Mouse (Mus musculus): ENCODE data around the gene Ankrd40. TPM values are rescaled to one million over a fixed set of nuclear protein-coding genes. Genes with fewer than 3 reads are reported as not detected.

Ankrd40 gene
- polyA plus RNA-seq, 1 experiment from 2014 or later, result 5.5 TPM

GRCm38 (mm10) chr11:94385977-94386771 lies 58.4 kb downstream of the Ankrd40 start:
- 6% methylated on average over 12 of the region's 12 CpGs for WGBS (ENCODE audit: insufficient replicate concordance)
- no peak overlapping the region; the same call in 1 of the 2 replicates for H3K9ac ChIP-seq
- no peaks in the 10 kb centered on the region for H3K36me3 ChIP-seq
- ATAC-seq (ENCODE audit: low read depth) (peak; percentile 50), DNase-seq (no peak)
- H3K9me3 ChIP-seq (replicated peaks), result no peaks in the 10 kb centered on the region
- no peak overlapping the region for H3K4me3 ChIP-seq (replicated peaks)
- peaks cover 14% of the 10 kb centered on the region for H3K27me3 ChIP-seq
- H3K4me2 ChIP-seq, result no peak overlapping the region
- peak overlapping the region; percentile 16; the same call in 1 of the 2 replicates for H3K27ac ChIP-seq
- H3K4me1 ChIP-seq (replicated peaks), result peaks cover 13% of the 10 kb centered on the region; the same call in 1 of the 2 replicates

- Histone ChIP-seq H3K4me3 (replicated peaks) (no peak overlapping the region), H3K4me1 (replicated peaks) (peaks cover 17% of the 10 kb centered on the region), H3K9ac (no peak overlapping the region), H3K27ac (no peak overlapping the region), H3K27me3 (peaks cover 28% of the 10 kb centered on the region), H3K9me3 (replicated peaks) (no peaks in the 10 kb centered on the region), H3K36me3 (no peaks in the 10 kb centered on the region), H3K4me2 (no peak overlapping the region)
- DNase-seq (no peak), ATAC-seq (ENCODE audit: low read depth) (no peak)
- WGBS (ENCODE audit: insufficient replicate concordance), result 54% methylated on average over 4 of the region's 4 CpGs
These were observed 60.0 kb downstream of the Ankrd40 start for GRCm38 (mm10) chr11:94387756-94388155.

GRCm38 (mm10) chr11:94389021-94389420 lies 61.2 kb downstream of the Ankrd40 start:
- WGBS (ENCODE audit: insufficient replicate concordance), result 57% methylated on average over 4 of the region's 4 CpGs
- ATAC-seq (ENCODE audit: low read depth) (no peak), DNase-seq (no peak)
- no peaks in the 10 kb centered on the region for H3K36me3 ChIP-seq
- no peak overlapping the region for H3K27ac ChIP-seq
- H3K27me3 ChIP-seq, result peaks cover 39% of the 10 kb centered on the region
- H3K4me2 ChIP-seq, result no peak overlapping the region
- peaks cover 17% of the 10 kb centered on the region for H3K4me1 ChIP-seq (replicated peaks)
- H3K4me3 ChIP-seq (replicated peaks), result no peak overlapping the region
- H3K9ac ChIP-seq, result no peak overlapping the region
- H3K9me3 ChIP-seq (replicated peaks), result no peaks in the 10 kb centered on the region

GRCm38 (mm10) chr11:94389724-94390396 lies 62.1 kb downstream of the Ankrd40 start:
- peaks cover 43% of the 10 kb centered on the region for H3K27me3 ChIP-seq
- no peak overlapping the region for H3K27ac ChIP-seq
- H3K9me3 ChIP-seq (replicated peaks), result no peaks in the 10 kb centered on the region
- no peak overlapping the region for H3K4me3 ChIP-seq (replicated peaks)
- DNase-seq (no peak), ATAC-seq (ENCODE audit: low read depth) (no peak)
- no peak overlapping the region for H3K4me2 ChIP-seq
- H3K36me3 ChIP-seq, result no peaks in the 10 kb centered on the region
- H3K4me1 ChIP-seq (replicated peaks), result peaks cover 17% of the 10 kb centered on the region
- H3K9ac ChIP-seq, result no peak overlapping the region
- 72% methylated on average over 6 of the region's 6 CpGs for WGBS (ENCODE audit: insufficient replicate concordance)

- H3K9me3 ChIP-seq (replicated peaks), result no peaks in the 10 kb centered on the region
- peaks cover 13% of the 10 kb centered on the region for H3K4me1 ChIP-seq (replicated peaks)
- DNase-seq (no peak), ATAC-seq (ENCODE audit: low read depth) (no peak)
- no peak overlapping the region for H3K27ac ChIP-seq
- no peak overlapping the region for H3K4me3 ChIP-seq (replicated peaks)
- H3K4me2 ChIP-seq, result no peak overlapping the region
- H3K36me3 ChIP-seq, result no peaks in the 10 kb centered on the region
- H3K9ac ChIP-seq, result no peak overlapping the region
- peaks cover 43% of the 10 kb centered on the region for H3K27me3 ChIP-seq
- 73% methylated on average over 6 of the region's 6 CpGs for WGBS (ENCODE audit: insufficient replicate concordance)
These were observed 63.0 kb downstream of the Ankrd40 start for GRCm38 (mm10) chr11:94390825-94391224.

Other genes with a start within 250 kb of the Ankrd40 start
- 9.5 and 12.4 TPM in 2 replicates for gene Tob1, start 116.5 kb upstream of the Ankrd40 start, polyA plus RNA-seq (2015; fragmentation: Nextera tagmentation; extraction: Ambion mirVana)
- gene Wfikkn2, start 82.0 kb upstream of the Ankrd40 start, polyA plus RNA-seq (2015; fragmentation: Nextera tagmentation; extraction: Ambion mirVana), result 0.22 and 0.23 TPM in 2 replicates
- gene Gm21885, start 46.1 kb upstream of the Ankrd40 start, polyA plus RNA-seq (2015; fragmentation: Nextera tagmentation; extraction: Ambion mirVana), result not detected in 2 replicates
- 53.4 and 68.8 TPM in 2 replicates for gene Luc7l3, start 6.0 kb upstream of the Ankrd40 start, polyA plus RNA-seq (2015; fragmentation: Nextera tagmentation; extraction: Ambion mirVana)
- gene Abcc3, start 65.0 kb downstream of the Ankrd40 start, polyA plus RNA-seq (2015; fragmentation: Nextera tagmentation; extraction: Ambion mirVana), result 4.3 and 5.8 TPM in 2 replicates
- gene Cacna1g, start 146.2 kb downstream of the Ankrd40 start, polyA plus RNA-seq (2015; fragmentation: Nextera tagmentation; extraction: Ambion mirVana), result 1.4 and 1.8 TPM in 2 replicates
- not detected in 2 replicates for gene Spata20, start 158.2 kb downstream of the Ankrd40 start, polyA plus RNA-seq (2015; fragmentation: Nextera tagmentation; extraction: Ambion mirVana)
- gene Epn3, start 172.0 kb downstream of the Ankrd40 start, polyA plus RNA-seq (2015; fragmentation: Nextera tagmentation; extraction: Ambion mirVana), result 0.05 and 0.08 TPM in 2 replicates
- gene Mycbpap, start 193.7 kb downstream of the Ankrd40 start, polyA plus RNA-seq (2015; fragmentation: Nextera tagmentation; extraction: Ambion mirVana), result 0.05 and 0.19 TPM in 2 replicates
- 1.6 and 2.5 TPM in 2 replicates for gene Rsad1, start 221.3 kb downstream of the Ankrd40 start, polyA plus RNA-seq (2015; fragmentation: Nextera tagmentation; extraction: Ambion mirVana)
- 0.13 TPM in 1 of 2 replicates, not detected in the other for gene Chad, start 237.0 kb downstream of the Ankrd40 start, polyA plus RNA-seq (2015; fragmentation: Nextera tagmentation; extraction: Ambion mirVana)

All from liver, embryonic 13.5 days (tissue).